Mouse (Mus musculus): ENCODE results near the gene Aire.

The Aire gene

DNA sequence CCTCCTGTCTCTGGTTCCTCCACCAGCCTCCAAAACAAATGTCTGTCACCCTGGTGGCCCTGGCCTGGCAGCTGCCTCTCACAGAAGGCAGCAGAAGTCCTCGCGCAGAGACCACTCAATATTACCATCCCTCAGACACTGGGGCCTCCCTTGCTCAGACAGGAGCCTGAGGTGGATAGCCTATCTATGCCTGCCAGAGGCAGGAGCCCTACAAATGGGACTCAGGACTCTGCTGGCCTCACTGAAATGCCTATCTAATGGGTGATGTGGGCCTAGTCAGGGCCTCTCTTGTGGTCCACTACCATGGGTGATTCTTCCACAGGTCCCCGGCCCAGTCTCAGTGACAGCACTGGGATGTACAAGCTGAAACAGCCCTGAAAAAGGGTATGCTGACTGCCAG is 35.2 kb downstream of the Aire start:
- no peak for DNase-seq (ENCODE audit: low spot score)

DNA sequence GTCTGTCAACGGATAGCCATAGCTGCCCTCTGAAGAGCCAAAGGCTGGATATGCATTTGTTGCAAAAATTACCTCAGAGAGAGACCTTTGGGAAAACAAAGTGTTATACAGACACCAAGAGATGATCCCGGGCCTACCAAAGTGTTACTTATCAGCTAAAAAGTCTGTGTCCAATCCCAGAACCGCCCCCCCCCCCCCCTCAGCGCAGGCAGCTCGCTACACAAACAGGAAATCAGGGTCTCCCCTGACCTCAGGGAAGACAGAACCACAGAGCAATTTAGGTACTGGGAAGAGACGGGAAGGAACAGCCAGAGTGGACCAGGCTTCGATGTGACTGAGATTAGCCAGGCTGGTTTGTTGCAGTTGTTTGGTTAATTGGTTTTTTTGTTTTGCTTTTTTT is 36.2 kb downstream of the Aire start:
- no peak for DNase-seq (ENCODE audit: low spot score)

DNA sequence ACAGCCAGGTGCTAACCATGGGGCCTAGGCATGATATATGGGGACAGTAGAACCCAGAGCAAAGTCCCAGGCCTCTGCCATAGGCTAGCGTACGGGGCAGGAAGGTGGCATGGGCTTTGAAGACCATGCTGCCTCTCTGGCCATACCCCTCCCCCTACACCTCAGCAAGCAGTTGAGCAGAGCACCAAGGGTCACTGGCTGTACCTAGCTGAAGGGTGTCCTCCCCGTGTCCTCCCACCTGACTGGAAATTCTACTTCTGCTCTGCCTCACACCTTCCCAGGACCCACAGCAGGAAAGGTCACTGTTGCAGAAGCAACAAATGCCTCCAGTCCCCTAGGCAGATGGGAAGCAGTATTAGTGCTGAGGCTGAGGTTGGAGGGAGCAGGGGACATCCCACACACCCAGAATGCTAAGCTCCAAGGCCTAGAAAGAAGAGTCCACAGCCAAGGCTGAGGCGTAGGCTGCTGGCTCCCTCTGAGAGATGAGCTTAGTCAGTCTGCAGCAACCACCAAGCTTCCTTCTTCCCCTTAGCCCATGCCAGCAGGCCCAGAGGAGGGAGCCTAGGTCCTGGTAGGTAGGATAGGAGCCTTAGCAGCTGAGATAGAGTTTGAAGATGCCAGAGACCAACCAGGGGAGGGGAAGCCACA is 37.5 kb downstream of the Aire start:
- DNase-seq (ENCODE audit: low spot score) = no peak

DNA sequence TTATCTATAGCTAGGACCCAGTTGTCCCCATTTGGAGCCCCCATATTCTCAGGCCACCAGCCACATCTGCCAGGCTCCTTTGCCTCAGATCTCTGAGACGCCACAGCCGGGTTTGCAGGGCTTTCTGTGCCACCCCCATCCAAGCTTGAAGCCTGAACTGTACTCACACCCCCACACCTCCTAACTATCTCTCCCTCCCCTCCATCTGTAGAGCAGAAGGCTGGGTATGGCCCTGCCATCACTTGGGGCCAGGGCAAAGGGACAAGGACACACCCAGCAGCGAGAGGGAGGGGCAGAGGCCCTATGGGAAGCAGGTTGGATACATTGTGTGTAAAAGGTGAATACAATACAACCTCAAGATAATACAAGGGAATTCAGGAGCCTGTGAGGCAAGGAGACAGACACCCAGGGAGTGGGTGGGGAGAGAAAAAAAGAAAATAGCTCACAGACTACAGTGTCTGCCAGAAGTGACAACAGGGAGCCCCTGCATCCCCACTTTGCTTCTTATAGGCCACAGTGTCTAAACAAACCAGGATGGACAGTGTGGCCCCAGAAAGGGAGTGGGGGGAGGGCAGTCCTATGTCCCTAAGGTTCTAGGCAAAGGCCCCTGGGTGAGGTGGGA is 38.8 kb downstream of the Aire start:
- DNase-seq (ENCODE audit: low spot score) = no peak

DNA sequence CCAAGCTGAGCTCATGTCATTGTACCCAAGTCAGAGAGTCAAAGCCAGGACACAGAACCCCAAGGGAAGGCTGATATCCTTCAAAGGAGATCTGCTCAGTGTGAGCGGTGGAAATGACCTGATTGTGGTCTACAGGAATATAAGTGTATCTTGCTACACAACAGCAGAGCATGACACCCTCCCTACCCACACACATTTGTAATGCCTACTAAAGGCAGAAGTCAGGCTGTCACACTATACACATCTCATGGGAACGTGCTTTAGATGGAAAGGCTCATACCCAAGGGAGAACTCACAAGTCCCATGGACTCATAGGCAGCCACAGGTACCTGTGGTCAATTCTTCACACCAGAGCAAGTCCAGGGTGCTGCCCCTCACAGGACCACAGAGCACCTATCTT is 41.1 kb downstream of the Aire start:
- no peak for DNase-seq (ENCODE audit: low spot score)

DNA sequence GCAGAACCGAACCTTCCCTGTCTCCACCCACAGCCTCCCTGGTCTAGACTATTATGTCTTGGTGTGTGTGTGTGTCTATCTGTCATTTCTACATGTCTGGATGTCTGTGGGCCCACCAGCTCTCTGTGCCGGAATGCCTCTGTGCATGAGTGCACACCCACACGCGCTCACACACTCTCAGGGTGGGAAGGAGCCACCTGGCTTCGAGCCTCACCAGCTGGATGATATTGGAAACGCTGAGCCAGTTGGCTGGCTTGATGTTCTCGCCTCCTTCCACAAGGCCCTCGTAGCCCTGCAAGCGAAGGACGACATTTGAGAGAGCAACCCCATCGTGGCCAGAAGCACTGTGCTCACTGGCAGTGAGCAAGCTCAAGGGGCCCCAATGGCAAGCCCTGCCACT is 41.6 kb downstream of the Aire start:
- no peak for DNase-seq (ENCODE audit: low spot score)

DNA sequence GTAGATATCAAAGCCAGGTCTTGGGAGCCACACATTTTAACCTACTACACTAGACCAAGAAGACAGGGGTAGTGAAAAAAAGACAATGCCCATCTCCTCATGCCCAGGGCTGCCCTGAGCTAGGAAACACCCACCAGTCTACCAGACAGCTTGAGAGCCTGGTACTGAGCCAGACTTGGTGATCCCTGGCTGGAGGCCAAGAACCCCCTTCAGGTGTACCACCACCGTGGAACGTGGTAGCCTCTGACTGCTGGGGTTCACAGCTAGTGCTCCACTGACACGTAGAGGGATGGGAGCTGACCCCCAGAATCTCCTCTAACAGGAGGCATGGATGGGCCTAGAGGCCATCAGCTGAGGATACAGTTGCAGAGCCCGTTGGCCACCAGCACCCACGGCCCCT is 43.2 kb downstream of the Aire start:
- DNase-seq (ENCODE audit: low spot score) = no peak

DNA sequence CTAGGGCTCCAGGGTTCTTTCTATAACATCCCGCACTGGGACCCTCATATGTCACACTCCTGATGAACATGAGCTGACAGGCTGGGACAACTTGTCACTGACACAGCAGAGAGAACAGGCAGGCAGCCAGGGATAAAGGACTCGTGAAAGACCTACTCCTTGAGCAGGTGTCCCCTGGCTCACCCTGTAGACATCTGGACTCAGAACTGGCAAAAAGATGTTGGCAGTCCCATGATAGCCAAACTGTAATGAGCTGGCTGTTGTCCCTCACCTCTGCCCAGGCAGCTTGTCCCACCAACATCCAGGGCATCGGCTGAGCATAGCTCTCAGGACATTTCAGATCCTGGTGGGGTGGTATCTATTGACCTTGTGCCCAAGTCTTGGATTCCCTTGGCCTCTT is 47.8 kb downstream of the Aire start:
- no peak for DNase-seq (ENCODE audit: low spot score)

DNA sequence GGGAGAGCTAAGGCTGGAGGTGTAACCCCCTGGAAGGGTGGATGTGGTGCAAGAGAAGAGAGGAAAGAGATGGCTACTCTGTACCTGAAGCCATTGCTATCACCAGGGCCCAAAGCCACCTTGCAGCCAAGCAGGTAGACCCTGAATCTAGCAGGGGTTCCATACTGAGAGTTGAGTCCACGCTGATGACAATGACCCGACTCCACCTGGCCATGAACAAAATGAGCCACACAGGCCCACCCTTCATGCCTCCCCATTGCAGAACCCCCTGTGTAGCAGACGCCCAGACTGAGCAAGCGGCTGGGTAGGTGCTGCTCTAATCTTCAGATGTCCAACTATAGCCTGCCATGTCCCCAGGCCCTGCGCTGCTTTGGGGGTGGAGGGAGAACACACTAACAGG is 57.6 kb downstream of the Aire start:
- DNase-seq (ENCODE audit: low spot score) = no peak

DNA sequence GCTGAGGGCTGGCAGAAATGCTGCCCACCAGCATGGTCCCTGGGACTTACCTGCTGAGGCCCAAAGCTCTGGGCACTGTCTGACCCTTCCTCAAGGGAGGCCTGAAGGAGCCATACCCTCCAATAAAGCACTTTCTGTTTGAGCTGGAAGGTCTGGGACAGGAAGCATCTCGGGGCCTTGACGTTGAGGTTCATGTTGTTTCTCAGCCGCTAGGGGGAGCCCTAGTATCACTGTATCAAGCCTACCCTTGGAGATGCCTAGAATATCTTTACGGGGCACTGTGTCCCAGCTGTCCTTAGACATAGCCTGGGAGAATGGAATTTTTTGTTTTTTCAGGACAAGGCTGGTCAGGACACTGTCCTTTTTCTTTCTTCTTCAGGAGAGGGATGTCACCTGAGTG is 58.8 kb downstream of the Aire start:
- DNase-seq (ENCODE audit: low spot score) = peak; percentile 75

Data from urinary bladder, postnatal 25 days (tissue).